Mouse (Mus musculus): ENCODE measurements around the gene Usp20.

The Usp20 gene

GRCm38 (mm10) chr2:31069506-31069905 lies 87.4 kb downstream of the Usp20 start:
- 90% methylated on average over 7 of the region's 7 CpGs for WGBS

All from cerebral cortex, adult 2 months (tissue).